Mouse (Mus musculus): Measurements from ENCODE around the gene 4930415O20Rik.
A peak's percentile ranks its signal among the peaks of the same experiment; 100 is the strongest.

4930415O20Rik gene

DNA sequence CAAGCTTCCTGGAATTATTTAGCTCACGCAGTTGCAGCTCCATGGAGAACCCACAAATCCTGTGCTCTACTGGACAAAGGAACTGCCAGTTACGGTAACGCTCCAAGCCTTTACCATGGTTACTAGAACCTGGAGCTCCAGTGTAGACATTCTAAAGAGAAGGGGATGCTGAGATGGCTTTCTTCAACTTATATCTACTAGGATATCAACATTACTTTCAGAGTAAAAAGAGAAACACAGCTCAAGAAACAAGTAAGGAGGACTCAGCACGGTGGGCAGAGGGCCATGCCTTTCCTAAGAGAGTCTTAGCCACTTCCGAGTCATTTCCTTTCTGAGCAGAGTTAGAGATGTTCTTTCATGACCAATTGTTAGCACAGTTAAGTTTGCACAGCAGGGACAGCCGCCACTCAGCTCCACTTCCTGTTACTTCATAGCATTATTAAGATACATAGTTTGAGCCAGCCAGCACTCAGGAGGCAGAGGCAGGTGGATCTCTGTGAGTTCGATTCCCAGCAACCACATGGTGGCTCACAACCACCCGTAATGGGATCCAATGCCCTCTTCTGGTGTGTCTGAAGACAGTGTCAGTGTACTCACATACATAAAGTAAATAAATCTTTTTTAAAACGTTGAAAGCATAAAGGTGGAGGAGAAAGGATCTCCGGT is at the start of gene 4930415O20Rik, which contains the start of gene Ccnt1:
Gene 4930415O20Rik (plus strand): TSS at position 132 of the 666 bp plus-strand sequence.
Gene Ccnt1 (minus strand): TSS at position 51 of the 666 bp plus-strand sequence.
- DNase-seq (ENCODE audit: low read depth, low spot score), result no peak

- no peak for DNase-seq (ENCODE audit: low read depth, low spot score)
Measured at GRCm38 (mm10) chr15:98521245-98521644, 49.6 kb upstream of the 4930415O20Rik start.

DNA sequence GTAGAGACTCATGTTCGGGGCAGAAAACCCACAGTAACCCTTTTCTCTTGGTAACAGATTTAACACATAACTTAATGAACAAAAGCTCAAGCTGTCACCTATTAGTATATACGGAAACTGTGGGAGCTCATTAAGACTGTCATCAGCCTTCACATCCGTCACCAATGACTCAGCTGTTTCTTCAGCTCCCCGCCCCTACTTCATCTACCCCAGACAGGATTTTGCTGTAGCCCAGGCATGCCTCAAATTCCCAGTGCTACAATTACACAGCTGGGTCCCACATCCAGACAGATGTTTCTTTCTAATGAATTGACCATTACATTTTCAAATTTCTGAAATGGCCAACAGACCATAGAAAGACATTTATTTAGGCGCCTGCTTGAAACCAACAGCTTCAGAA is 44.7 kb upstream of the 4930415O20Rik start:
- no peak for DNase-seq (ENCODE audit: low read depth, low spot score)

DNA sequence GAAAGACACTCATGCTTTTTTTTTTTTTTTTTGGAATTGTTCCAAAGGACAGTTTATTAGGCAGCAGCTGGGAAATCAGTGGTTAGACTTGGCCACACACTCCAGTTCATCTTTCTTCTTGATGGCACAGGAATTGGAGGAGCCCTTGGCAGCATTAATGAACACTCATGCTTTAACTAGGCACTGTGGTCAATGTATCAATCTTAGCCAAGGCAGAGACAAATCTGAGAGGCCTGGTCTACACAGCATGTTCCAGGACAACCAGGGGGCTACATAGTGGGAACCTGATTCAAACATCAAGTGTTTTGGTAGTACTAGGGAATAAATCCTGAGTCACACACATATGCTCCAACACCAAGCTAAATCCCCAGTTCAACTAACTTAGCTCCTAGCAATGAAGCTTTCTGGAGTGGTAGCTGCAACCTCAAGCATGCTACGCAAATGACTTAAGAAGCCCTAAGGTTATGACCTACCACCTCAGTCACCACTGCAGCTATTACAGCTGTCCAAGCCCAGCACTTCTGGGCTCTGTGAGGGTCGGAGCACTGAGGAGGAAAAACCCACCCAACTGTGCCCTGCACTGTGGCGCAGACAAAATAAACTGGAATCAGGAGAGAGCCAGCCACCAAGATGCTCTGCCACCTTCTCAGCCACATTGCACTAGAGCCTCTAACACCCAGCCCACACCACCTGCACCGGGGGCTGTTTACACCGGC is 43.6 kb upstream of the 4930415O20Rik start:
- no peak for DNase-seq (ENCODE audit: low read depth, low spot score)

- no peak for DNase-seq (ENCODE audit: low read depth, low spot score)
Measured at GRCm38 (mm10) chr15:98528066-98528563, 42.7 kb upstream of the 4930415O20Rik start.

- no peak for DNase-seq (ENCODE audit: low read depth, low spot score)
Measured at GRCm38 (mm10) chr15:98532281-98532680, 38.5 kb upstream of the 4930415O20Rik start.

GRCm38 (mm10) chr15:98533035-98533531 is 37.7 kb upstream of the 4930415O20Rik start:
- no peak for DNase-seq (ENCODE audit: low read depth, low spot score)

- DNase-seq (ENCODE audit: low read depth, low spot score), result peak; percentile 99
Measured at GRCm38 (mm10) chr15:98533881-98534627, 36.8 kb upstream of the 4930415O20Rik start, which contains the start of gene Kansl2. TSS of gene Kansl2 (minus strand) at chr15:98534264.

- no peak for DNase-seq (ENCODE audit: low read depth, low spot score)
Measured at GRCm38 (mm10) chr15:98535921-98536320, 34.9 kb upstream of the 4930415O20Rik start.

DNA sequence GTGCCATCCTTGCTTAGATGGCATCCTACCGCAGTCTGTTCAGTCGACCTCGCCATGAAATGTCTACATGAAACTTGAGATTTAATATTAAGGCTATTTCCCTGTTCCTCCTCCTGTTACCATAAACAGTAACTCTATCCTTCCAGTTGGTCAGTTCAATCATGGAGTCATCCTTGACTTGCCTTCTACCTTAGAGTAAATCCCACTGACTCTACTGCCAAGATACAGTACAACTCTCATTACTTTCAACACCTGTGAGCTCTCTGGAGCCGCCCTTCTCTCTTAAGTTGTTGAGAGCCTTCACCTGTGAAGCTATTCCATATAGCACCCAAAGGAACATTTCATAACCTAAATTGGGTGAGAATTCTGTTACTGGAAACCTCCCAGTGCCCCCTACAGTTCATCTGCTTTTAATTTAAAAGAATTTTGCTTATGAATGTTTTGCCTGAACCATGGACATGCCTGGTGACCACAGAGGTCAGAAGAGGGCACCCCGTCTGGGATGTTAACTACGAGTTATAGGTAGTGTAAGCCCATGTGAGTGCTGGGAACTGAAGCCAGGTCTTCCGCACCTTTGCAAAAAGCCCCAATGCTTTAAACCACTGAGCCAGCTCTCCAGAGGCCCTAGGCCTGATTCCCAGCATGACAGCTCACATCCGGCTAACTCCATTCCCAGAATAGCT is 33.8 kb upstream of the 4930415O20Rik start:
- DNase-seq (ENCODE audit: low read depth, low spot score), result no peak

GRCm38 (mm10) chr15:98537923-98538322 is 32.9 kb upstream of the 4930415O20Rik start:
- no peak for DNase-seq (ENCODE audit: low read depth, low spot score)

DNA sequence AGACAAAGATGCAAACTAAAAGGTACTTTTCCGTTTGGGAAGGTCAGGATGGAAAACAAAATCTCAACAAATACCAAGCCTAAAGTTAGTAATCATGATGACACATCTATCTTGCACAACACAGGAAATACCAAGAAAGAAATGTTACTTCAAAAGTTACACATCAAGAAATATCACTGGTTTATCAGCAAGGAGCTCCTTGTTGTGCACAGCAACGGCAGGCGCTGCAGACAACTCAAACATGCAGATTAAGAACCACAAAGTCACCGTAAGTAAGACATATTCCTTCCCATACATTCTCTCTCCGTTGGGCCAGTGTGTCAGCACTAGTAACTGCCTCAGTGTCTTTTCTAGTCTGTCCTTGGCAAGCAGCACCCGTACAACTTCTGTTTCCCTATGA is 29.7 kb upstream of the 4930415O20Rik start:
- DNase-seq (ENCODE audit: low read depth, low spot score), result no peak

DNA sequence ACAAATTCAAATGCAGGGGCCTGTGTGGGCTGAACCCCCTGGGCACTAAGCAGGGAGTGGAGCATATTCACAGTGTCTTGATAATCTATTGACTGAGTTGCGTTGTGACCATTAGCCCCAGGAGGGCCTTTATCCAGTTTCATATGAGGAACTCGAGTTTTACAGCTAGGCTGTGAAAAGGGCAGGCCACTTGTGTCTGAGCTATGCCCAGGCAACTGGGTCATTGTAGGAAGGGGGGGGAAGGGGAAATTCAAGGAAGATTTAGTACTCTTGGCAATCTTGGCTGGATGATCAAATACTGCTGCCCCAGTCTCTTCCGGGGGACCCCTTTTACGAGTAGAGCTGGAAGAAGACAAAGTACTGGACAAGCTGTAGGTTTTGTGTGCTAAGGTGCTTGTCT is 27.5 kb upstream of the 4930415O20Rik start:
- DNase-seq (ENCODE audit: low read depth, low spot score), result no peak

- DNase-seq (ENCODE audit: low read depth, low spot score), result no peak
Measured at GRCm38 (mm10) chr15:98545151-98545550, 25.7 kb upstream of the 4930415O20Rik start.

- DNase-seq (ENCODE audit: low read depth, low spot score), result no peak
Measured at GRCm38 (mm10) chr15:98546843-98547242, 24.0 kb upstream of the 4930415O20Rik start.

DNA sequence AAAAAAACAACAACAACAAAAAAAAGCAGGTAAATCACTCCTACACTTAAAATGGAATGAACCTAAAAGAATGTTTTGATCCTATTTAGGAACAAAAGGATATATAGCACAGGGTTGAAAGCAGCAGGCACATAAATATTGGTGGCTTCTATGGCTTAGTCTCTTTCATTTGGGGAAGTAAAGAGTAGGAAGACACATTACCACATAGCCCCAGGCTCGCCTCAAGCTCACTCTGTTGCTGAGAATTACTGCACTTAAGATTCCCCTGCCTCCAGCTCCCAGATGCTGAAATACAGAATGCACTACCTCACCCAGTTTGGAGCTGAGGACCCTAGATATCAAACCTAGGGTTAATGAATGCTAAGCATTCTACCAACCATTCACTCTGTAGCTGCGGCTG is 18.0 kb upstream of the 4930415O20Rik start:
- DNase-seq (ENCODE audit: low read depth, low spot score), result no peak

GRCm38 (mm10) chr15:98555881-98556280 is 14.9 kb upstream of the 4930415O20Rik start:
- no peak for DNase-seq (ENCODE audit: low read depth, low spot score)

GRCm38 (mm10) chr15:98557186-98557585 is 13.6 kb upstream of the 4930415O20Rik start:
- no peak for DNase-seq (ENCODE audit: low read depth, low spot score)

- no peak for DNase-seq (ENCODE audit: low read depth, low spot score)
Measured at GRCm38 (mm10) chr15:98566973-98567277, 3.9 kb upstream of the 4930415O20Rik start.

GRCm38 (mm10) chr15:98567278-98568134 is 3.3 kb upstream of the 4930415O20Rik start:
- peak; percentile 99 for DNase-seq (ENCODE audit: low read depth, low spot score)

Measured in telencephalon, adult 2 months (tissue).